ENCODE assay signal across 10 mouse cellular contexts in the genomic region with DNA sequence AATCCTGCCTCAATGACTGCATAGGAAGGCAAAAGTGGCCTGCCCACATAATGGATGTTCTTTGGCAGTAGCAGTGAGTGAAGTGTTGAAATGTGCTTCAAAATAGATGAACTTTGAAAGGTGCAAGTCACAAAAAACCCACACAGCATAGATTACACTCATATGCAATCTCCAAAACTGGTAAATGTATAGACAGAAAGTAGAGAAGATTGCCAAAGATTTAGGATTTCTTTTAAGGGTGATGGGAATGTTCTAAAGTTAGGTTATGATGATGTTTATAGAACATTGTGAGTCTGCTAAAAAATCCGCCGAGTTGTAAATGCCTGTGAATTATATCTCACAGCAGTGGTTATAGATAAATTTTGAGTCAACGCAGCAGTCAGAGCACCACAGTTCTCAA.
"Had no signal": no experiment of that assay in that cellular context is flagged by ENCODE, and none has a peak within 500 bp of the region (broad histone marks: within the 10 kb centered on the region; RNA-seq: fewer than 3 reads in every experiment).

No protein-coding gene starts in this region.

- DNase-seq: kidney, adult 8-10 months; kidney, postnatal 10 days; kidney, postnatal 36 days; lung, adult 18-20 months; lung, postnatal 10 days; lung, postnatal 36 days; right cerebral cortex, postnatal 14 days; spleen, adult 18-20 months; thymus, adult 18-20 months; thymus, postnatal 36 days had no signal
